Mouse (Mus musculus) forebrain, embryonic 16.5 days (tissue): ENCODE measurements at regions not wholly inside any gene's neighbourhood (a gene's known extent, or its start where the extent isn't known, plus 50 kb on each side); places are given as distances from the start of the nearest gene placed in this dataset.

Experiments used
- ATAC-seq: fragments of 200-750 bp; cut with Nextera tagmentation; 2 replicates; pipeline ENCODE4 v1.8.0; 2017; ENCODE audit warnings: mild to moderate bottlenecking, moderate library complexity
- H3K27ac ChIP-seq: fragments of 300-500 bp; sonication (generic); 2 replicates; pipeline ENCODE4 v1.5.1; 2014; ENCODE audit warnings: low read length, control low read depth
- H3K27me3 ChIP-seq: fragments of 300-500 bp; sonication (generic); replicated peaks from 2 replicates; pipeline ENCODE4 v1.6.1; 2014; ENCODE audit warnings: low read length; ENCODE audit not compliant: control insufficient read depth, insufficient read depth
- H3K36me3 ChIP-seq: fragments of 300-500 bp; sonication (generic); 2 replicates; pipeline ENCODE4 v1.6.1; 2014; ENCODE audit not compliant: control insufficient read depth, insufficient read depth
- H3K4me1 ChIP-seq: fragments of 300-500 bp; sonication (generic); replicated peaks from 2 replicates; pipeline ENCODE4 v1.6.1; 2014; ENCODE audit warnings: low read length; ENCODE audit not compliant: control insufficient read depth, insufficient read depth
- H3K4me2 ChIP-seq: fragments of 300-500 bp; sonication (generic); 2 replicates; pipeline ENCODE4 v1.6.1; 2014; ENCODE audit warnings: mild to moderate bottlenecking, low read length, control low read depth
- H3K4me3 ChIP-seq: fragments of 300-500 bp; sonication (generic); replicated peaks from 2 replicates; pipeline ENCODE4 v1.5.1; 2014; ENCODE audit warnings: mild to moderate bottlenecking, low read length, control low read depth
- H3K9ac ChIP-seq: fragments of 300-500 bp; sonication (generic); replicated peaks from 2 replicates; pipeline ENCODE4 v1.6.1; 2014; ENCODE audit warnings: low read depth, low read length, control low read depth
- H3K9me3 ChIP-seq: fragments of 300-500 bp; sonication (generic); 2 replicates; pipeline ENCODE4 v1.6.1; 2016; ENCODE audit warnings: low read length; ENCODE audit not compliant: control insufficient read depth
- WGBS: fragments of 180-500 bp; shearing (Covaris S2); extraction: QIAGEN DNeasy Blood & Tissue Kit; methylation state at CpG from one replicate; pipeline ENCODE4 v1.1.7; 2014; 5-methylcytosine and 5-hydroxymethylcytosine counted together

- Histone ChIP-seq H3K27ac (no peak overlapping the region), H3K4me3 (no peak overlapping the region), H3K27me3 (no peaks in the 10 kb centered on the region), H3K4me2 (no peak overlapping the region), H3K36me3 (no peaks in the 10 kb centered on the region), H3K4me1 (no peaks in the 10 kb centered on the region), H3K9ac (no peak overlapping the region), H3K9me3 (no peaks in the 10 kb centered on the region)
- 72% methylated on average over 14 of the region's 14 CpGs for WGBS
- ATAC-seq, result no peak
Measured at GRCm38 (mm10) chr8:35293437-35294126, 472.0 kb upstream of the Gm19410 start.

GRCm38 (mm10) chr8:35296936-35297335 is 468.7 kb upstream of the Gm19410 start:
- no peaks in the 10 kb centered on the region for H3K9me3 ChIP-seq
- ATAC-seq, result no peak
- H3K4me1 ChIP-seq, result peaks cover 14% of the 10 kb centered on the region
- H3K9ac ChIP-seq, result no peak overlapping the region
- no peak overlapping the region for H3K27ac ChIP-seq
- no peak overlapping the region for H3K4me3 ChIP-seq
- no peaks in the 10 kb centered on the region for H3K27me3 ChIP-seq
- H3K4me2 ChIP-seq, result no peak overlapping the region
- 24% methylated on average over 6 of the region's 6 CpGs for WGBS
- no peaks in the 10 kb centered on the region for H3K36me3 ChIP-seq

- Histone ChIP-seq H3K27me3 (no peaks in the 10 kb centered on the region), H3K9me3 (no peaks in the 10 kb centered on the region), H3K9ac (no peak overlapping the region), H3K4me1 (peaks cover 14% of the 10 kb centered on the region), H3K36me3 (no peaks in the 10 kb centered on the region), H3K4me3 (no peak overlapping the region), H3K27ac (no peak overlapping the region), H3K4me2 (no peak overlapping the region)
- ATAC-seq, result no peak
- WGBS, result 93% methylated on average over 9 of the region's 9 CpGs
Measured at GRCm38 (mm10) chr8:35299088-35299487, 466.5 kb upstream of the Gm19410 start.

GRCm38 (mm10) chr8:35300359-35300758 is 465.2 kb upstream of the Gm19410 start:
- ATAC-seq, result peak; percentile 30
- no peak overlapping the region for H3K27ac ChIP-seq
- WGBS, result 41% methylated on average over 3 of the region's 3 CpGs

GRCm38 (mm10) chr8:35300881-35301521 is 464.6 kb upstream of the Gm19410 start:
- Histone ChIP-seq H3K9ac (no peak overlapping the region), H3K4me2 (no peak overlapping the region), H3K4me1 (peaks cover 14% of the 10 kb centered on the region), H3K27ac (0 out of 2 replicates have a peak overlapping the region, but pooled peaks have one; percentile 11), H3K36me3 (no peaks in the 10 kb centered on the region), H3K4me3 (no peak overlapping the region), H3K27me3 (no peaks in the 10 kb centered on the region), H3K9me3 (peaks cover 5% of the 10 kb centered on the region)
- 24% methylated on average over 10 of the region's 10 CpGs for WGBS
- ATAC-seq, result peak; percentile 95

More at GRCm38 (mm10) chr8:35300359-35300758, 465.2 kb upstream of the Gm19410 start:
- Histone ChIP-seq H3K4me1 (peaks cover 14% of the 10 kb centered on the region), H3K36me3 (no peaks in the 10 kb centered on the region), H3K27me3 (no peaks in the 10 kb centered on the region), H3K4me2 (no peak overlapping the region), H3K9me3 (peaks cover 5% of the 10 kb centered on the region), H3K9ac (no peak overlapping the region), H3K4me3 (no peak overlapping the region)

- no peak overlapping the region for H3K4me2 ChIP-seq
- H3K36me3 ChIP-seq, result no peaks in the 10 kb centered on the region
- 91% methylated on average over 7 of the region's 7 CpGs for WGBS
- H3K9me3 ChIP-seq, result peaks cover 5% of the 10 kb centered on the region
- no peak overlapping the region for H3K27ac ChIP-seq
- no peak overlapping the region for H3K9ac ChIP-seq
- ATAC-seq, result no peak
- peaks cover 14% of the 10 kb centered on the region for H3K4me1 ChIP-seq
- no peaks in the 10 kb centered on the region for H3K27me3 ChIP-seq
- H3K4me3 ChIP-seq, result no peak overlapping the region
Measured at GRCm38 (mm10) chr8:35302856-35303255, 462.7 kb upstream of the Gm19410 start.

GRCm38 (mm10) chr8:35321270-35321865 is 444.2 kb upstream of the Gm19410 start:
- WGBS, result 84% methylated on average over 10 of the region's 10 CpGs
- Histone ChIP-seq H3K4me3 (no peak overlapping the region), H3K4me1 (no peaks in the 10 kb centered on the region), H3K4me2 (no peak overlapping the region), H3K27ac (no peak overlapping the region), H3K9me3 (no peaks in the 10 kb centered on the region), H3K36me3 (no peaks in the 10 kb centered on the region), H3K27me3 (no peaks in the 10 kb centered on the region), H3K9ac (no peak overlapping the region)
- no peak for ATAC-seq

GRCm38 (mm10) chr8:35323180-35323975 is 442.2 kb upstream of the Gm19410 start:
- 87% methylated on average over 15 of the region's 15 CpGs for WGBS
- H3K9ac ChIP-seq, result no peak overlapping the region
- no peak overlapping the region for H3K4me2 ChIP-seq
- no peaks in the 10 kb centered on the region for H3K4me1 ChIP-seq
- H3K4me3 ChIP-seq, result no peak overlapping the region
- no peak for ATAC-seq
- H3K27me3 ChIP-seq, result no peaks in the 10 kb centered on the region
- H3K27ac ChIP-seq, result no peak overlapping the region
- H3K9me3 ChIP-seq, result no peaks in the 10 kb centered on the region
- no peaks in the 10 kb centered on the region for H3K36me3 ChIP-seq
